Mouse (Mus musculus) brown adipose tissue, adult 24 weeks (tissue): Measurements from ENCODE around the gene Themis. TPM values are rescaled to one million over a fixed set of nuclear protein-coding genes. Genes with fewer than 3 reads are reported as not detected.

Experiments
- H3K27ac ChIP-seq: fragments of 200-500 bp; replicated peaks from 2 replicates; pipeline ENCODE4 v1.5.1; 2012; ENCODE audit warnings: low read depth, mild to moderate bottlenecking, low read length
- H3K4me1 ChIP-seq: fragments of 200-500 bp; 2 replicates; pipeline ENCODE4 v1.6.1; 2012; ENCODE audit warnings: low read length, mixed read lengths; ENCODE audit not compliant: control insufficient read depth, insufficient read depth, insufficient read length
- H3K4me3 ChIP-seq: fragments of 200-500 bp; 2 replicates; pipeline ENCODE4 v1.5.1; 2012; ENCODE audit warnings: low read depth, mild to moderate bottlenecking, low read length, moderate library complexity; ENCODE audit not compliant: insufficient read depth
- polyA plus RNA-seq: library from polyadenylated mRNA; stranded (reverse); fragments of >200 nt; gene quantifications from 2 replicates; pipeline ENCODE4 v1.2.4, GENCODE M21; 2012; ENCODE audit not compliant: missing spikeins, insufficient read depth, insufficient read length

Gene Themis
- not detected in 2 replicates for polyA plus RNA-seq

GRCm38 (mm10) chr10:28668261-28668660, at the start of gene Themis:
Gene Themis (plus strand): TSS chr10:28668360.
- Histone ChIP-seq H3K4me1 (no peaks in the 10 kb centered on the region), H3K27ac (no peak within 1 kb of the TSS), H3K4me3 (no peak within 1 kb of the TSS)

DNA sequence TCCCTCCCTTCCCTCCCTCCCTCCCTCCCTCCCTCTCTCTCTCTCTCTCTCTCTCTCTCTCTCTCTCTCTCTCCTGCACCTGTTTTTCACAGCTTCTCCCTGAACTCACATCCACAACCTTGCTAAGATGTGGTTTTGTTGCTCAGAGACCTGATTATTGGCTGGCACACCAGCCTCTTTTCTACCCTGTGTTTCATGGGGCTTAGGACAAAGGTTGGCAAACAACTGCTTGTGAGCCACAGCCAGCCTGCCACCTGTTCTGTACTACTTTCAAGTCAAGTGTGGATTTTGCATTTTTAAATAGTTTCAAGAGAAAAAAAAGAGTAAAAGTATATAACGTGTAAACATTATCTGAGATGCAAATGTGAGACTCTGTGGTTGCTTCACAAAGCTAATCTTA, 48.7 kb upstream of the Themis start:
- Histone ChIP-seq H3K27ac (no peak overlapping the region), H3K4me3 (no peak overlapping the region), H3K4me1 (no peaks in the 10 kb centered on the region)

DNA sequence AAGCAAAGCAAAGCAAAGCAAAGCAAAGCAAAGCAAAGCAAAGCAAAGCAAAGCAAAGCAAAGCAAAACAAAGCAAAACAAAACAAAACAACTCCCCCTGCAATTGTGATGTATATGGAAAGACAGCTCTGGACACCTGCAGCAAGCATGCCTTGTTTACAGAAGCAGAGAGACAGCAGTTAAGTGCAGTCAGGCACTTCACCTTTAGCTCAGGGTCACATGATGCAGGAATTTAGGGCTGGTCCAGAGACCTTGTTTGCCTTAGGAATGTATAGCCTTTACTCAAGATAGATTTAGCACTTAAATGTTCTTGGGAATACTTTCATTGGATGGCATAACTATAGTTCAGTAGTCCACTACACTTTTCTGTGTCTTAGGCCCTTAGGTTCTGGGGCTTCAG, 32.1 kb upstream of the Themis start:
- no peak overlapping the region for H3K27ac ChIP-seq
- no peaks in the 10 kb centered on the region for H3K4me1 ChIP-seq
- H3K4me3 ChIP-seq: no peak overlapping the region

- Histone ChIP-seq H3K27ac (no peak overlapping the region), H3K4me1 (no peaks in the 10 kb centered on the region), H3K4me3 (no peak overlapping the region)
Observed at GRCm38 (mm10) chr10:28641887-28642286, 26.3 kb upstream of the Themis start.

- Histone ChIP-seq H3K4me1 (no peaks in the 10 kb centered on the region), H3K27ac (no peak overlapping the region), H3K4me3 (no peak overlapping the region)
Observed at GRCm38 (mm10) chr10:28647855-28648254, 20.3 kb upstream of the Themis start.

DNA sequence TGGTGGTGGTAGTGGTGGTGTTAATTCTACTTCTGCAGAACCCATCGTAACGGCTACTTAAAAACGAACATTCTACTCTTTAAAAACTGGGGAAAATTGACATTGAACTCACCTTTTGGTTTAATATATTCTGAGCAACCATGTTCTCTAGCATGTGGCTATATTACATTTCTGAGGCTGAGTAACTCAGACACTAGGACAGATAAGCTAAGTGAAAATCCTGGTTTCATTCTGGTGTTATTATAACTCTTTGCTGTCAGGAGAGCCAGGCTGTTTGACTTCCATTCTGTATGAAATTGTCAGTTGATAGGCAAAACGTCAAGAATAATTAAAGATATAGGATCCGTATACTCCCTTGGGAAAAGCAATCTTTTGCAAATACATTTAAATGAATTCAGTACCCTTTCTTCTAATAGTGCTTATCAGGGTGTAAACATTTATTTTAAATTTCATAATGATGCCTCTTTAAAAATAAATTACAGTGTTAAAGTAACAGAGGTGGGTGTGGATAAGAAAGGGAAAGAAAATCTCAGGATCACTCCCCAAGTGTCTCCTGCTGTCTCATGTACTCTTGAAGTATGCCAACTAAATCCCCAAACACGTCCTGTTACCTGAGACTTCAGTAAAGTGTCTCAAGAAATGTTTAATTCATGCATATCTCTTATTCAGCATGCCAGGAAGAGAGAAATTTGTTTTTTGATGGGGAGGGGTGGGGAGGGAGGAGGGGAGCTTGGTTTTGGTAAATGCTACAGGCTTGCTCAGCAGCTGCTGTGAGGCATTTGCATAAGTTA, 18.9 kb upstream of the Themis start:
- no peaks in the 10 kb centered on the region for H3K4me1 ChIP-seq
- H3K27ac ChIP-seq: no peak overlapping the region
- H3K4me3 ChIP-seq: no peak overlapping the region

DNA sequence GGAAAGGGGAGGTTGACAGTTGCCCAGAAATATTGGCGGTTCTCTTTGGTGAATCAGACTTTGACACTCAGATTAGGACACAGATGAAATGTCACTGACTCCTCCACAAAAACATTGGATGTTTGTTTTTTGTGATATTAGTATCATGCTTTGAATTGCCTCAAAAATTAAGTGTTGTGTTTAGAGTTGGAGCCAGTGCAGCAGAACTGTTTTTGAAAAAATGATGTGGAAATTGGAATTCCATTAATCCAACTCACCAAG, 18.3 kb upstream of the Themis start:
- no peak overlapping the region for H3K4me3 ChIP-seq
- no peaks in the 10 kb centered on the region for H3K4me1 ChIP-seq
- H3K27ac ChIP-seq: no peak overlapping the region

DNA sequence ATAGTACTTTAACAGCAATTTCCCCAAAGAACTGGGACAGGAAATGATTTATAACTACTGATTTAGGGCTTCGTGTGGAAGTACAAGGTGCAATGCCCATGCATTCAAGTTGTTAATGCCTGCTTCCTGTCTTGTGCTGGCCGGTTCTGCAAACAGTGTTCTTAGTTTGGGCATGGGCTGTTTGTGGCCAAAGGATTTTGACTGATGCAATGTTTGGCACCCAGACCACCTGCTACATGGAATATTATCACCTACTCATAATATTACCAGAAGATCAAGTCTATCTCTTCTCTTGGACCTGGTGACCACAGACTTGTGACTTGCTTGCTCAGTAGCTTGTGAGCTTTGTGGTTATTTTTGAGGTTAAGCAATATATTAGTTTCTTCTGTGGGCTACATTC, 16.2 kb upstream of the Themis start:
- H3K27ac ChIP-seq: no peak overlapping the region
- H3K4me1 ChIP-seq: no peaks in the 10 kb centered on the region
- no peak overlapping the region for H3K4me3 ChIP-seq

- H3K4me1 ChIP-seq: no peaks in the 10 kb centered on the region
Observed at GRCm38 (mm10) chr10:28654733-28655132, 13.4 kb upstream of the Themis start.

DNA sequence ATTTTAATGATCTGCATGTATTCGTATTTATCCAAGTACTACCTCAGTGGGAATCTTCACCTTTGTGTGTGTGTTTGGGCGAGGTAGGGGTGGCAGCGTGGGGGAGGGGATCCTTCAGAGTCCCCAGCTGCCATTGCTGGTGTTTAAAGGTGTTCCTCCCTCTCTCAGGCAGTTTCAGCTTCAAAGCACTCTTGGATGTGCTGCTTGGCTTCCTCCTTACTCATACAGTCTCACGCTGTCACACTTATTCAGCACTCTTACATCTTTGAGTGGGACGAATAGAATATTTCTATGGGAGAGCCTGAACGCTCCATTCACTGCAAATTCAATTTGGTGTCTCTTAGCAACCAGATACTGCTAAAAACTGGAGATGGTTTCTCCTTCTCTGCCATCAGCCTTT, 3.0 kb upstream of the Themis start:
- no peak overlapping the region for H3K27ac ChIP-seq
- H3K4me3 ChIP-seq: no peak overlapping the region
- H3K4me1 ChIP-seq: no peaks in the 10 kb centered on the region

More at GRCm38 (mm10) chr10:28654733-28655132, 13.4 kb upstream of the Themis start:
- Histone ChIP-seq H3K27ac (no peak overlapping the region), H3K4me3 (no peak overlapping the region)

DNA sequence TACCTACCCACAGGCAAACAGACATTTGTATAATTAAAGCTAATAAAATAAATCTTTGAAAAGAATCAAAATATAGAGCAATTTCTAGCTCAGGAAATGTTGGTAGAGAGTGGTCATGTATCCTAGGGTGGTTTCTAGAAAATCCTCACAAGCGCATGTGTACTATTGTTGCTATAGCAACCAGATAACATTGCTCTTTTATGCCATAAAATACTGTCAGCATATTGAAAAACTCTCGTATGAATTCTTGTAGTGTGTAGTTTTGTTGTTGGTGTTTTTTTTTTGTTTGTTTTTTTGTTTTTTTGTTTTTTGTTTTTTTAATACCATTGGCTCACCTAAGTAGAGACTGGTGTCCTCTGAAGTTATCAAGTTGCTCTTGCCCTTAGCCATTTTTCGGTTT, 5.8 kb downstream of the Themis start:
- H3K27ac ChIP-seq: no peak overlapping the region
- no peaks in the 10 kb centered on the region for H3K4me1 ChIP-seq
- H3K4me3 ChIP-seq: no peak overlapping the region

DNA sequence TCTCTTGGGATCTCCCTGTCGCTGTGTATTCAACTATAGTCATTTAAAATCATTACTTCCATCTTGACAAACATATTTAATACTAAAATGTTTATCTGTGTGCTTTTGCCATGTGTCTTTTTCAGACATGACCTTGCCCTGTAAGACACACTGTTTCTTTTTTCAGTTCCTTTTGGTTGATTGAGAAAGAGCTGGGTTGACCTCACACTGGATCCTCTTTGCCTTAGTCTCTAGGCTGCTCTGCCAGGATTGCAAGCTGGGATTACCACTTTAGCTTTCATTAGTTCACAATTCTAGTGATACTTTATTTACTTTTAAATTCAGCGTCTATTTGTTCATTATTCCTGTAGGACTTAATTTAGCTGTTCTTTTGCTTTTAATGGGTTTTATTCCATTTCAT, 7.2 kb downstream of the Themis start:
- Histone ChIP-seq H3K27ac (no peak overlapping the region), H3K4me3 (no peak overlapping the region), H3K4me1 (no peaks in the 10 kb centered on the region)

GRCm38 (mm10) chr10:28694981-28695380, 26.8 kb downstream of the Themis start:
- H3K4me3 ChIP-seq: no peak overlapping the region
- H3K27ac ChIP-seq: no peak overlapping the region
- H3K4me1 ChIP-seq: no peaks in the 10 kb centered on the region

GRCm38 (mm10) chr10:28696032-28696431, 27.9 kb downstream of the Themis start:
- H3K4me1 ChIP-seq: no peaks in the 10 kb centered on the region
- no peak overlapping the region for H3K4me3 ChIP-seq
- H3K27ac ChIP-seq: no peak overlapping the region

DNA sequence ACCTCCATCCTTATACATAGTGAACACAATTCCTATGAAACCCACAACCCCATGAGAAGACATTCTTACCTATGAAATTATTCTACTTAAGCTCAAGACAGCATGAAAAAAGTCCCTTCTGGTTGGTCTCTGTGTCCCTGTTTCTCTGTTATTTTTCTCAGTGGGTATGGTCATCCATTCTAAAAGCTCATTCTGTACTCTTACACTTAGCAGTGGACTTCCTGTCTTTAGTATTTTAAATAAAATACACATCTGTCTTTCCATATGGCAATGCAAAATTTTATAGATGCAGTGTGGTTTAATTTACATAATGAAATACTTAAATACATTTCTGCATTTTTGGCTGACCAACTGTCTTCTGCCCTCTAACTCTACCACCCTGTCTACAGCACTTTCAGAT, 30.0 kb downstream of the Themis start:
- Histone ChIP-seq H3K4me3 (no peak overlapping the region), H3K4me1 (no peaks in the 10 kb centered on the region), H3K27ac (no peak overlapping the region)

- no peak overlapping the region for H3K27ac ChIP-seq
Observed at GRCm38 (mm10) chr10:28721828-28722227, 53.7 kb downstream of the Themis start.

More at GRCm38 (mm10) chr10:28721828-28722227, 53.7 kb downstream of the Themis start:
- Histone ChIP-seq H3K4me1 (no peaks in the 10 kb centered on the region), H3K4me3 (no peak overlapping the region)
